Mouse (Mus musculus) liver, embryonic 16.5 days (tissue): ENCODE measurements around the gene Gm8439. TPM values are rescaled to one million over a fixed set of nuclear protein-coding genes. Genes with fewer than 3 reads are reported as not detected.

Experiments
- ATAC-seq: fragments of 200-750 bp; cut with Nextera tagmentation; 2 replicates; pipeline ENCODE4 v1.8.0; 2017; ENCODE audit warnings: low read depth, mild to moderate bottlenecking, moderate number of reproducible peaks, moderate library complexity
- H3K27ac ChIP-seq: fragments of 300-500 bp; sonication (generic); 2 replicates; pipeline ENCODE4 v1.5.1; 2014; ENCODE audit warnings: mild to moderate bottlenecking, low read length
- H3K27me3 ChIP-seq: fragments of 300-500 bp; sonication (generic); 2 replicates; pipeline ENCODE4 v1.6.1; 2014; ENCODE audit warnings: low read depth, low read length, mixed read lengths; ENCODE audit not compliant: control insufficient read depth, insufficient read depth
- H3K36me3 ChIP-seq: fragments of 300-500 bp; sonication (generic); 2 replicates; pipeline ENCODE4 v1.6.1; 2014; ENCODE audit warnings: mild to moderate bottlenecking; ENCODE audit not compliant: control insufficient read depth, insufficient read depth
- H3K4me1 ChIP-seq: fragments of 300-500 bp; sonication (generic); 2 replicates; pipeline ENCODE4 v1.6.1; 2014; ENCODE audit warnings: low read depth, low read length, mixed read lengths; ENCODE audit not compliant: control insufficient read depth
- H3K4me2 ChIP-seq: fragments of 300-500 bp; sonication (generic); 2 replicates; pipeline ENCODE4 v1.6.1; 2014; ENCODE audit warnings: low read depth, low read length, mixed read lengths
- H3K4me3 ChIP-seq: fragments of 300-500 bp; sonication (generic); 2 replicates; pipeline ENCODE4 v1.5.1; 2014; ENCODE audit warnings: low read depth, mild to moderate bottlenecking, low read length
- H3K9ac ChIP-seq: fragments of 300-500 bp; sonication (generic); 2 replicates; pipeline ENCODE4 v1.6.1; 2014; ENCODE audit warnings: low read depth, low read length
- H3K9me3 ChIP-seq: fragments of 300-500 bp; sonication (generic); replicated peaks from 2 replicates; pipeline ENCODE4 v1.6.1; 2016; ENCODE audit warnings: low read length; ENCODE audit not compliant: control insufficient read depth
- WGBS: fragments of 180-500 bp; shearing (Covaris S2); extraction: QIAGEN DNeasy Blood & Tissue Kit; methylation state at CpG from one replicate; pipeline ENCODE4 v1.1.7; 2014; ENCODE audit not compliant: insufficient replicate concordance; 5-methylcytosine and 5-hydroxymethylcytosine counted together
- polyA plus RNA-seq: library from polyadenylated mRNA; unstranded; fragments of >200 nt; fragmentation: Nextera tagmentation; extraction: Ambion mirVana; gene quantifications from 2 replicates; pipeline ENCODE4 v1.2.1, GENCODE M21; 2015

Gm8439 gene
- polyA plus RNA-seq, 1 experiment from 2014 or later, result 0.32 TPM

GRCm38 (mm10) chr4:120598922-120599321, 10.4 kb downstream of the Gm8439 start:
- H3K9me3 ChIP-seq, result no peaks in the 10 kb centered on the region
- H3K4me2 ChIP-seq, result no peak overlapping the region
- H3K27ac ChIP-seq, result no peak overlapping the region
- no peaks in the 10 kb centered on the region for H3K36me3 ChIP-seq
- no peak overlapping the region for H3K9ac ChIP-seq
- H3K27me3 ChIP-seq, result no peaks in the 10 kb centered on the region
- WGBS, result 32% methylated on average over 2 of the region's 2 CpGs
- peaks cover 6% of the 10 kb centered on the region for H3K4me1 ChIP-seq
- no peak overlapping the region for H3K4me3 ChIP-seq
- ATAC-seq, result no peak

DNA sequence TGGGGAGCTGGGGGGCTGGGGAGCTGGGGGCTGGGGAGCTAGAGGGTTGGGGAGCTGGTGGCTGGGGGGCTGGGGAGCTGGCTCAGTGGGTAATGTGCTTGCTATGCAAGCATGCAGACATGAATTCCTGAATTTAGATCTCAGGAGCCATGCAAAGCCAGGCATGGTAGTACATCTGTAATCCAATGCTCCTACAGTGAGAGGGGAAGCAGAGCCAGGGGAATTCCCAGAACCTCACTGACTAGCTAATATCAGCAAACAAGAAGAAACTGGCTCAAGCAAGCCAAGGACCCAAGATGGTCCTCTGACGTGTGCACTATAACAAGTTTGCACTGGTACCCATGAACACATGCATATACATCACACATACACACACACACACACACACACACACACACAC, 13.2 kb downstream of the Gm8439 start:
- H3K36me3 ChIP-seq, result no peaks in the 10 kb centered on the region
- no peaks in the 10 kb centered on the region for H3K27me3 ChIP-seq
- WGBS, result 61% methylated on average over 1 of the region's 1 CpGs
- ATAC-seq, result no peak
- H3K9ac ChIP-seq, result no peak overlapping the region
- no peak overlapping the region for H3K4me2 ChIP-seq
- no peak overlapping the region for H3K4me3 ChIP-seq
- H3K27ac ChIP-seq, result no peak overlapping the region
- peaks cover 6% of the 10 kb centered on the region for H3K4me1 ChIP-seq
- H3K9me3 ChIP-seq, result no peaks in the 10 kb centered on the region

DNA sequence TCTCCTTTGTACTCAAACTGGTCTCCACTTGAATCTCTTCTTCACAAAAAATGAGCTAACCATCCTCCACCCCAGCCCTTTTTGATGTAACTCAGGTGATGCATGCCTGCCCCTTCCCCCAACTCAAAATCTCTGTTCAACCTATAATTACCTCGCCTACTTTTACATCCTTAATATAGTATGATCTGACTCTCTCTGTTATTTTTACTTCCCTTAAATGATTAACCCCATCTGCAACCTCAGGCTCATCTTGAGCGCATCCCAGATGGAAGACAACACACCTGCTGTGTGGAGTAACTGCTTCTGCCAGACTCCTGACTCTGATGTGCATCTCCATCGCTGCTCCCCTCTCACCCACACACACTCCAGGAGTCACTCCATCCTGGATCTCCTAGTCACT, 14.1 kb downstream of the Gm8439 start:
- Histone ChIP-seq H3K27me3 (no peaks in the 10 kb centered on the region), H3K36me3 (no peaks in the 10 kb centered on the region), H3K9ac (no peak overlapping the region), H3K4me3 (no peak overlapping the region), H3K4me2 (no peak overlapping the region), H3K4me1 (peaks cover 6% of the 10 kb centered on the region), H3K27ac (no peak overlapping the region), H3K9me3 (no peaks in the 10 kb centered on the region)
- ATAC-seq, result no peak
- 56% methylated on average over 3 of the region's 3 CpGs for WGBS

DNA sequence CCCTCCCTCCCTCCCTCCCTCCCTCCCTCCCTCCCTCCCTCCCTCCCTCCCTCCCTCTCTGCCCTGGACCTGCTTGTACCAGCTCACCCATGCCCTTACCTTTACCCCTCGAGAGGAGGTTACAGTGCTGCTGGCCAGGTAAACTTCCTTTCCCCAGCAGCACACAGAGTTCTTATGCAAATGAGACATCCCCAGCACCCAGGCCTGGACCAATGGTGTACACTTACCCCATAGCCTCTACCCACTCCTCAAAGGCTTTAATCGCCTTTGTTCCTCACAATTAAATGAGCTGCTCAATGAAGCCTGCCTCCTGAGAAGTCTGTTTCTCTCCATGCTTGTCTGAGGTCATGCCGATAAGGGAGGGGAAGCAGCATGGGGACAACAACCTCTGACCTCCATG, 18.4 kb downstream of the Gm8439 start:
- no peaks in the 10 kb centered on the region for H3K4me1 ChIP-seq
- H3K27me3 ChIP-seq, result no peaks in the 10 kb centered on the region
- H3K36me3 ChIP-seq, result no peaks in the 10 kb centered on the region
- no peak for ATAC-seq
- H3K4me3 ChIP-seq, result no peak overlapping the region
- H3K4me2 ChIP-seq, result no peak overlapping the region
- WGBS, result 53% methylated on average over 3 of the region's 3 CpGs
- H3K9me3 ChIP-seq, result no peaks in the 10 kb centered on the region
- H3K27ac ChIP-seq, result no peak overlapping the region
- H3K9ac ChIP-seq, result no peak overlapping the region

GRCm38 (mm10) chr4:120611005-120611404, 22.5 kb downstream of the Gm8439 start:
- ATAC-seq, result no peak
- peaks cover 19% of the 10 kb centered on the region for H3K4me1 ChIP-seq
- H3K9me3 ChIP-seq, result no peaks in the 10 kb centered on the region
- no peaks in the 10 kb centered on the region for H3K36me3 ChIP-seq
- H3K4me3 ChIP-seq, result no peak overlapping the region
- H3K27me3 ChIP-seq, result no peaks in the 10 kb centered on the region
- no peak overlapping the region for H3K9ac ChIP-seq
- no peak overlapping the region for H3K27ac ChIP-seq
- H3K4me2 ChIP-seq, result no peak overlapping the region
- 86% methylated on average over 3 of the region's 3 CpGs for WGBS

DNA sequence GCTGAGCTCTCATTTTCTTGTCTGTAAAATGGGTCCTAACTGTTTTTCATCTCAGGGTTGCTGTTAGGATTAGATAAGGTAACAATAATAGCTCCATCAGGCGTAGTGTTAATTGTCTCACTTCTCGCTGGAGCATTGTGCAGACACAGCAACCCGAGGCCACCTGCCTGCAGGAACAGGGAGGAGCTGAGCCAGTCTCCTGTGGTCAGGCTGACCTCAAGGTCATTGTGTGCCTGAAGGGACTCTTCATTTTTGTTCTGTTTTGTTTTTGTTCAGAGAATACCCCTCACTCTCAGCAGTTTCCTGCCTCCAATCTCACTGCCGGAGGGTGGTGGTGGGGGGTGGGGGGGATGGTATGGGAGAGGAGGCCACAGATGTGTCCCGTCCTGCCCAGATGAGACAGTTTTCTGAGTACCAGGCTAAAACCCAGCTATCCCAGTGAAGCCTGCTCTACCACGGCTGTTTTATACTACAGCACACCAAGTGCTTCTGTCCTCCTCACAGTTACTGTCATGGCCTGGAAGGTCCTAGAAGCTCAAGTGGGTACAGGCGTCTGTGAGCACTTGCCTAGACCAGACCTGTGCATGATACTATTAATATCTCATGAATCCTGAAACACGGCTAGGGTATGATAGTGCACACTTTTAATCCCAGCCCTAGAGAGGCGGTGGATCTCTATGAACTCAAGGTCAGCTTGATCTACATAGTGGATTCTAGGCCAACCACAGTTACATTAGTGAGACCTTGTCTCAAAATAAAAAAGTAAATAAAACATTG, 23.9 kb downstream of the Gm8439 start:
- Histone ChIP-seq H3K36me3 (no peaks in the 10 kb centered on the region), H3K27me3 (no peaks in the 10 kb centered on the region), H3K9ac (no peak overlapping the region), H3K9me3 (no peaks in the 10 kb centered on the region), H3K4me2 (no peak overlapping the region), H3K4me3 (no peak overlapping the region), H3K4me1 (peaks cover 22% of the 10 kb centered on the region), H3K27ac (peak overlapping the region; percentile 37; the same call in 1 of the 2 replicates)
- 26% methylated on average over 9 of the region's 9 CpGs for WGBS
- 0 out of 2 replicates have a peak, but pooled peaks have one; percentile 19 for ATAC-seq

- H3K4me2 ChIP-seq, result no peak overlapping the region
Observed at GRCm38 (mm10) chr4:120613691-120614329, 25.3 kb downstream of the Gm8439 start.

GRCm38 (mm10) chr4:120614644-120615043, 26.1 kb downstream of the Gm8439 start:
- Histone ChIP-seq H3K9me3 (no peaks in the 10 kb centered on the region), H3K4me2 (no peak overlapping the region), H3K27me3 (no peaks in the 10 kb centered on the region), H3K9ac (no peak overlapping the region), H3K4me3 (no peak overlapping the region), H3K36me3 (no peaks in the 10 kb centered on the region), H3K27ac (no peak overlapping the region), H3K4me1 (peaks cover 26% of the 10 kb centered on the region)
- WGBS, result 66% methylated on average over 9 of the region's 9 CpGs
- ATAC-seq, result no peak

More at GRCm38 (mm10) chr4:120613691-120614329, 25.3 kb downstream of the Gm8439 start:
- H3K4me3 ChIP-seq, result no peak overlapping the region
- H3K36me3 ChIP-seq, result no peaks in the 10 kb centered on the region
- H3K27me3 ChIP-seq, result no peaks in the 10 kb centered on the region
- peaks cover 22% of the 10 kb centered on the region for H3K4me1 ChIP-seq
- 46% methylated on average over 8 of the region's 8 CpGs for WGBS
- H3K9ac ChIP-seq, result no peak overlapping the region
- ATAC-seq, result peak; percentile 58
- H3K9me3 ChIP-seq, result no peaks in the 10 kb centered on the region
- H3K27ac ChIP-seq, result peak overlapping the region; percentile 30; the same call in 1 of the 2 replicates

GRCm38 (mm10) chr4:120615528-120616081, 27.1 kb downstream of the Gm8439 start:
- Histone ChIP-seq H3K4me3 (no peak overlapping the region), H3K36me3 (no peaks in the 10 kb centered on the region), H3K9ac (no peak overlapping the region), H3K4me2 (no peak overlapping the region), H3K27ac (no peak overlapping the region), H3K4me1 (peaks cover 28% of the 10 kb centered on the region), H3K9me3 (no peaks in the 10 kb centered on the region), H3K27me3 (no peaks in the 10 kb centered on the region)
- no peak for ATAC-seq
- WGBS, result 58% methylated on average over 10 of the region's 10 CpGs
